Mouse (Mus musculus) heart, postnatal 25 days (tissue): ENCODE measurements around the gene Bpi. TPM values are rescaled to one million over a fixed set of nuclear protein-coding genes. Genes with fewer than 3 reads are reported as not detected.

Experiments
- microRNA-seq: library from miRNA; unstranded; fragments of <30 nt; microRNA quantifications from one replicate; pipeline ENCODE4 v1.2.0, GENCODE M21; 2022
- total RNA-seq, 2 experiments: library from RNA; stranded (reverse); gene quantifications; 2 replicates each; pipeline ENCODE4 v1.2.3; 2021

Bpi gene
- total RNA-seq, 2 experiments from 2014 or later: not detected

Small RNAs within 50 kb of the gene (microRNA-seq; reads per million reads assigned to microRNA genes)
- not detected for gene Mir7685

Other genes starting within 250 kb of the Bpi start
- 10 to 100 TPM; 22.1 to 25.2 TPM for gene Tti1, start 229.7 kb upstream of the Bpi start, total RNA-seq
- 10 to 100 TPM; 25.5 to 29.4 TPM for gene Rprd1b, start 229.6 kb upstream of the Bpi start, total RNA-seq
- gene Tgm2, start 111.7 kb upstream of the Bpi start, total RNA-seq: 100 to 1,000 TPM; 238 to 253 TPM
- 1 to 10 TPM; 6.3 to 8.0 TPM for gene D630003M21Rik, start 28.9 kb upstream of the Bpi start, total RNA-seq
- 1 to 10 TPM; 5.4 to 6.4 TPM for gene Lbp, start 48.4 kb downstream of the Bpi start, total RNA-seq
- under 1 TPM in 1 of 2 experiments, not detected in 1; 0.31 TPM for gene Snhg11, start 117.5 kb downstream of the Bpi start, total RNA-seq
- gene Ralgapb, start 151.8 kb downstream of the Bpi start, total RNA-seq: 10 to 100 TPM; 33.7 to 33.9 TPM
- 1 to 10 TPM in 1 of 2 experiments, under 1 TPM in 1; 0.75 to 3.3 TPM for gene Adig, start 244.5 kb downstream of the Bpi start, total RNA-seq